Mouse (Mus musculus) left cerebral cortex, adult 6 months (tissue): ENCODE data around the gene 9330161L09Rik. TPM values are rescaled to one million over a fixed set of nuclear protein-coding genes. Genes with fewer than 3 reads are reported as not detected.

Experiments used
- long read RNA-seq, 2 experiments: library from polyadenylated mRNA; unstranded; transcript quantifications; one replicate each; pipeline ENCODE4 v2.0.0; 2019 to 2020
- polyA plus RNA-seq: library from polyadenylated mRNA; unstranded; fragments of <200 nt; fragmentation: Nextera tagmentation; gene quantifications from 2 replicates; pipeline ENCODE4 v1.2.3, GENCODE M21; 2021

The 9330161L09Rik gene
- polyA plus RNA-seq, result 0.21 and 0.23 TPM in 2 replicates
- long read RNA-seq, experiment 1, result 0 reads
- long read RNA-seq, experiment 2, partial matches to known transcripts, result 0 of 2 reads
- long read RNA-seq, experiment 2, other reads (novel, unspliced or antisense), result 0 of 2 reads

GRCm38 (mm10) chr12:103407720-103408119 lies at the start of gene 9330161L09Rik:
9330161L09Rik (minus strand) TSS chr12:103407820.

GRCm38 (mm10) chr12:103457140-103457539 lies 49.5 kb upstream of the 9330161L09Rik start, which contains the start of gene Ifi27l2b:
Ifi27l2b (minus strand) TSS chr12:103457223.

GRCm38 (mm10) chr12:103443524-103443923 lies 35.9 kb upstream of the 9330161L09Rik start, which contains the start of gene Ifi27l2a:
Ifi27l2a (minus strand) TSS chr12:103443680.

GRCm38 (mm10) chr12:103433986-103434731 lies 26.5 kb upstream of the 9330161L09Rik start, which contains the start of gene Ifi27:
Ifi27 (plus strand) TSS chr12:103434211.

GRCm38 (mm10) chr12:103425729-103426470 lies 18.3 kb upstream of the 9330161L09Rik start, which contains the start of gene Ddx24:
Ddx24 (minus strand) TSS chr12:103425830.

GRCm38 (mm10) chr12:103388505-103389347 lies 18.9 kb downstream of the 9330161L09Rik start, which contains the start of gene Otub2:
Otub2 (plus strand) TSS chr12:103388682.

Other genes starting within 250 kb of the 9330161L09Rik start
- gene Prima1, start 165.7 kb downstream of the 9330161L09Rik start, polyA plus RNA-seq, result 2.3 and 2.7 TPM in 2 replicates
- 3.4 and 4.1 TPM in 2 replicates for gene Fam181a, start 96.8 kb downstream of the 9330161L09Rik start, polyA plus RNA-seq
- 2.3 and 2.6 TPM in 2 replicates for gene Asb2, start 51.8 kb downstream of the 9330161L09Rik start, polyA plus RNA-seq
- gene Otub2, start 19.1 kb downstream of the 9330161L09Rik start, polyA plus RNA-seq, result 20.6 and 21.1 TPM in 2 replicates
- 293 and 306 TPM in 2 replicates for gene Ddx24, start 18.0 kb upstream of the 9330161L09Rik start, polyA plus RNA-seq
- 107 and 110 TPM in 2 replicates for gene Ifi27, start 26.4 kb upstream of the 9330161L09Rik start, polyA plus RNA-seq
- 17.9 and 44.5 TPM in 2 replicates for gene Ifi27l2a, start 35.9 kb upstream of the 9330161L09Rik start, polyA plus RNA-seq
- 0.30 TPM in 1 of 2 replicates, not detected in the other for gene Ifi27l2b, start 49.4 kb upstream of the 9330161L09Rik start, polyA plus RNA-seq
- gene Ppp4r4, start 124.5 kb upstream of the 9330161L09Rik start, polyA plus RNA-seq, result 5.2 and 9.5 TPM in 2 replicates
- gene Serpina10, start 223.6 kb upstream of the 9330161L09Rik start, polyA plus RNA-seq, result not detected in 2 replicates
- not detected in 2 replicates for gene Serpina6, start 249.4 kb upstream of the 9330161L09Rik start, polyA plus RNA-seq